Mouse (Mus musculus): ENCODE results near the gene Shc3. TPM values are rescaled to one million over a fixed set of nuclear protein-coding genes. Genes with fewer than 3 reads are reported as not detected.

The Shc3 gene
- polyA plus RNA-seq, 2 experiments from 2014 or later = not detected

- ATAC-seq = no peak
These were observed 1.8 kb downstream of the Shc3 start for GRCm38 (mm10) chr13:51567411-51567851.

DNA sequence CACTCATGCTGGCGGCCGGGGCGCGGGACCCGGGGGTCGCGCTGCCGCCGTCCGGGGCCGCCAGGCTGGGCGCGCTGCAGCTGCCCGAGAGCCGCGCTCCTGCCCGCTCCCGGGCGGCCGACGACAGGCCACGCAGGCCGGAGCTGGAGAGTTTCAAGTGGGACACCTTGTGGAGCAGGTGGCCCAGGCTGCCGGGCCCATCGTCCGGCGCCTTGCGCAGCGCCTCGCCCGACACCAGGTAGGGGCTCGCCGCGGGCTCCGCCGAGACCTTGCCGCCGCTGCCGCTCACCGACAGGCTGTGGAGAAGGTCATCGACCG lies 2.2 kb downstream of the Shc3 start:
- no peak for ATAC-seq

GRCm38 (mm10) chr13:51566371-51567077 lies 2.7 kb downstream of the Shc3 start:
- ATAC-seq = no peak

DNA sequence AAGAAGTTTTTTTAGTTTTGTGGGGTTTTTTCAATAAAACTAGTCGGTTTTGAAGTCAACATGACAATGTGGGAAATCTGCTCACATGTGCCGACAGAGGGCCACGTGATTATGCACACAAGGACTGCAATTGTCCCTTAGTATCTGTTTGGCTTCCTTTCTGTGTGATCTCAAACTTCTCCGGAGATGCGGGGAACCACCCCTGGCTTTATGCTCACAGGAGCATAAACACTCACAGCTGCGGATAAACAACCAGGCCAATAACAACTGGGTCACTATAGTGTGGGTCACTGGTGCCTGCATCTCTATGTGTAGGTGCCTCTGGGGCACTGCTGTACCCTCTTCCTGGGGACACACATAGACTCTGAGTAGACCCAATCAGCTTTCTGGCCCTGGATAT lies 4.5 kb downstream of the Shc3 start:
- no peak for ATAC-seq

DNA sequence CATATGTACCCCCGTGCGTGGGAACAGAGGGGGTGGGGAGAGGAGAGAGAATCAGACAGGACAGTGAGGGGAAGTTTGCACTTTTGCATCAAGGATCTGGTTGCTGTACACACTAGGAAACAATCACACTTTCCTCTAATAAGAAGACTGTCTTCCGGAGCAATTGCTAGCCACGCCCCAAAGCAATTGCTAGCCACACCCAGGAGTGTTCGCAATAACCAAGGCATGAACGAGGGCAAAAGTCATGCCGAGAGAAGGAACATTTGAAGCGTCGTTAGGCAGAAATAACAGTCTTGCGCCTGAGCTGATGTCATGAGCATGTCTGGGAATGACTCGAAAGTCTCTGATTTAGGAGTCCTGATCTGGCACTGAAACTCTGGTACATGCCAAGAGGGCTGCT lies 15.9 kb downstream of the Shc3 start:
- ATAC-seq = no peak

- no peak for ATAC-seq
These were observed 17.0 kb downstream of the Shc3 start for GRCm38 (mm10) chr13:51552233-51552632.

DNA sequence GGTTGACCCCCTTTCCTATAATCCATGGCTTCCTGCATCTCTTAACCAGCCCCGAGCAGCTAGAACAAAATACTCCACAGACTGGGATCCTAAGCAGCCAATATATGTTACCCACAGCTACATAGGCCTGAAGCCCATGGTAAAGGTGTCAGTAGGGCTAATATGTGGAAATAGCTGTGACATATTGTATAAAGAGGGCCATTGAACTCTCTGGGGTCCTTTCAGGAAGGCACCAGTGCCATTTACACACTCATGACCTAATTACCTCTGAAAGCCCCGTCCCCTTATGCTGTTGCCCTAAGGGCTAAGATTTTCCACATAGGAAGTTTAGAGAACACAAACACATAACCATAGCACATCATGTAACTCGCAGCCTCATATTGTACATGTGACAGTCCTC lies 17.4 kb downstream of the Shc3 start:
- ATAC-seq = no peak

DNA sequence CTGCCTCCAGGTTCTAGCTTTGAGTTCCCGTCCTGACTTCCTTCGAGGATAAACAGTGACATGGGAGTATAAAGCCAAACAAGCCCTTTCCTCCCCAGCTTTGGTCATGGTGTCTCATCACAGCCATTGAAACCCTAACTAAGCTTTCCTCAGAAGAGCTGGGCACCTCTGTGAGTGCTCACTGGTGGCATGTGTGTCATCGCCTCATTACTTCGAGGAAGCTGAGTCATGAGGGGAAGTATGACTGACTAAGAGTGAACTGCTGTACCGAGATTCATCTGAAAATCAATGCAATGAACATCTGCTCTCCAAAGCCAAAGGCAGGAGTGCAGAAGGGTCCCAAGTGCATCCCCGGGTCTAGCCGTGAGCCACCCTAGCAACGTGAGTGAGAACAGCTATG lies 29.4 kb downstream of the Shc3 start:
- ATAC-seq = no peak

DNA sequence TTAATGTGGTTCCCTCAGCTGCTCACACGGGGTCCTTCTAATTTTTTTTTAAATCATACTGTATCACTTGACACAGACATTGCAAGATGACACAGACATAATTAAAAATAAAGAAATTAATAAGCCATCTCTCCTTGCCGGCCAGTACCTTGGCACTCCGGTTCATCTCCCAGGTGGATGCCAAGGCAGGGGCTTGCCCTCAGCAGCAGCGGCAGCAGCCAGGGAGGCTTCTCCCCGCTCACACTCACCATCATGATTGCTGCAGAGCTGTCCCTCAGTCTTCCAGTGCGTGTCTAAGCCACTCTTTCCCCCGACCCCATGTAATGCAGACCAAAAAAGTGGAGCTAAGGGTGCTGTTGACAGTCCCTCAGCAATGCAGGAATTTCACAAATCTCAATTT lies 33.9 kb downstream of the Shc3 start:
- ATAC-seq = no peak

DNA sequence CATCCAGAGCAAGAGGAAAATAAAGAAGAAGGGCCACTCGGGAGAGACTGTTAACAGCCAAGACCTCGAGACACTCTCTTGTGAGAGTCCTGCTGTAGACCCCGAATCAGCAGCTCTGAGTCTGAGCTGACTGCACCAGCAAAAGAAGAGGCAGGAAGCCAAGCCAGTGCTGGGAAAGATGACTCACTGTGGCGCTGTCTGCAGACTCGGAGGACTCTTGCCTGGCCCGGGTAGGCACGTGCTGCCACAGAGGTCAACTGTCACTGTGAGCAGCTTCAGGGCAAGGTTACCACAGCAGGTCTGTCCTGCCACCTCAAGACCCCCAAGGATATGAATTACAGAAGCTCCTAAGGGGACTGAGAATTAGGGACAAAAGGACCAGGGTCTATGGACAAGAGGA lies 42.7 kb downstream of the Shc3 start:
- no peak for ATAC-seq

- no peak for ATAC-seq
These were observed 44.9 kb downstream of the Shc3 start for GRCm38 (mm10) chr13:51524316-51524715.

GRCm38 (mm10) chr13:51523311-51523710 lies 45.9 kb downstream of the Shc3 start:
- ATAC-seq = no peak

DNA sequence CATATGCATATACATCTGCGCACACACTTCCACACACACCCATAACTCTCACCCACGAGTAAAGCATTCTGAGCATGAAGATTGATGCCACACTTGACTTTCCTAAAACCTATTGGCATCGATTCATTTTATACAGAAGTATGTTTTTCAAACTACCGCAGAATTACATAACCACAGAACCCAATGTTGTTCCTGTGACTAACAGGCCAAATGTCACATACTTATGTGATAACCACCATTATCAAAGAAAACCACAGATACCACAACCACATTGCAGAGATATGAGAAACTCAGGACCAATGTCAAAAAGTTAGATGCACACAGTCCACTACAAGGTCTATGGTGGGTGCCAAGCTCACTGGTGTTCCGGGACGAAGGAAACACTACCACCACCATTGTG lies 50.3 kb downstream of the Shc3 start:
- ATAC-seq = no peak

DNA sequence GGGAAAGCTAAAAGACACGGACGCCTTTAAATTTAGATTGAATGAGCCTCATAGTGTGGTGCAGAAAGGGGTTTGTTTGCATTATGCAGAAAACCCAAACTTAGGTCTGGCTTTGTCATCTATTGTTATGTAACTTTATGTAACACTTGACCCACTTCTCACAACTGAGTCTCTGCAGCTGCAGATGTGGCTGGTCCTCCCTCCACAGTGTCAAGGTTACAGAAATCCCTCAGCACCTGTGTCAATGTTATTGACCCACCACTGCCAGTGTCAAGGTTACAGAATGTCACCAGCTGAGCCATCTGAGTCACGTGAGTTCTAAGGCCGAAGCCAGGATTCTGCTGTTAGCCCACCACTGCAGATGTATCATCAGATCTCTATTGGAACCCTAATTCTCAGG lies 51.3 kb downstream of the Shc3 start:
- no peak for ATAC-seq

DNA sequence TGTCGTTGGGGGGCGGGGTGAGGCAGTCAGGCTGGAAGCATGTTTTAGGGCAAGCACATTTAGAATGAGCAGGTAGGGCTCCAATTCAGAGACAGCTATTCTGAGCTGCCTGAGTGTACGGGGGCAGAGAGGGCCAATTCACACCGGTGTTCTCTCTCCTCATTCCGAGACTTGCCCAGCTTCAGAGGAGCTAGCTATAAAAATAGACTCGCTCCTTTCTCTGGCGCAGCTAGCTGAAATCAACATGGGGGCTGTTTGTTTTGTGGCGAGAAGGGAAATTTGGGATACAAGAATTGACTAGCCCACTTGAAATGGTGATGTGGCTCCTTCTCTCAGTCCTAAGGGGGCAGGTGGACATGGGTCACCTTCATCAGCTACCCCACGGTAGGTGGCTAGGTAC lies 60.4 kb downstream of the Shc3 start:
- ATAC-seq = no peak

DNA sequence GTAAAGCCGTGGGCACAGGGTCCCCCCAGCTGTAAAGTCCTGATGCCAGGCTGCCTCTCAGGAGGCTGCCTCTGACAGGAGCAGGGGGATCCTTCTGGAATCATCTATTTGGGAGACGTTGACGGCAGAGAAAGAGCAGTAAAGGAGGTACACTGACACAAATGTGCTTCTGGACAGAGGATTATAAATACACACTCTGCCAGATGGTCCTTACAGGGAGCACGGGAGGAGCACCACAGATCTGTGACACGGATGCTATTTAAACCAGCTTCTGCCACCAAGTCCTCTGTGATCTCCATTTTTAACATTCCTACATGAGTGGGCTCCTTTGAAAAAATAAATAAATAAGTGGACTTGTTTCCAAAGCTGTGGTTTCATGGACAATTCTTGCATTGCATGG lies 63.5 kb downstream of the Shc3 start:
- ATAC-seq = no peak

DNA sequence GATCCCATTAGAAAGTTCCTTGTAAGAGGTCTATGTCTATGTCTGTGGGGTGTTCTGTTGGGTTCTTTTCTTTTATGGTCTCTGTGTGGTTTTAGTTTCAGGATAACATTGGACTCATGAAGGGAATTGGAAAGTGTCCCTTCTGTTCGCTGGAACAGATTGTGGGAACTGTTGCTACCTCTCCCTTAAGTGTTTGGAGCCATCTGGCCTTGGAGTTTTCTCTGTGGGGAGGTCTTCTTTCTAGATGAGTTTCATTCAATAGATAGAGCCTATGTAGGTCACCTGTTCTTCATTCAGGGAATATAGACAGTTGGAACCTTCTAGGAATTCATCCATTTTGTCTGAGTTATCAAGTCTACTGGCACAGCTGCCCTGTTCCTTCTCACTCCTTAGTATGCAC lies 69.5 kb downstream of the Shc3 start:
- no peak for ATAC-seq

DNA sequence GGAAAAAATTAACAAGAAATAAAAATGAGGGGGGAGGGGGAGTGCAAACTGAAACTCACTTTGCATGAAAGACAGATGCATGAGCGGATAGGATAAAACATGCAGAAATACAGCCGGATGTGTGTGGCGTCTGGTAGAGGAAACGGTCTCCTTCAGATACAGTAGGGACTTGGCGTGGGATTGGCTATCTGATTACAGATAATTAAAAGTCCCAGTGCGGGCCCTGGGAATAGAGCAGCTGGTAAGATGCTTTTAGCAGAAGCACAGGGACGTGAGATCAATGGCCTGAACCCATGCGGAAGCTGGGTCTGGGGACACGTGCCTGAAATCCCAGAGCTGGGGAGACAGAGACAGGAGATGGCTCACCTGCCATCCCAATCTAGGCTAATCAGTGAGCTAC lies 75.5 kb downstream of the Shc3 start:
- no peak for ATAC-seq

DNA sequence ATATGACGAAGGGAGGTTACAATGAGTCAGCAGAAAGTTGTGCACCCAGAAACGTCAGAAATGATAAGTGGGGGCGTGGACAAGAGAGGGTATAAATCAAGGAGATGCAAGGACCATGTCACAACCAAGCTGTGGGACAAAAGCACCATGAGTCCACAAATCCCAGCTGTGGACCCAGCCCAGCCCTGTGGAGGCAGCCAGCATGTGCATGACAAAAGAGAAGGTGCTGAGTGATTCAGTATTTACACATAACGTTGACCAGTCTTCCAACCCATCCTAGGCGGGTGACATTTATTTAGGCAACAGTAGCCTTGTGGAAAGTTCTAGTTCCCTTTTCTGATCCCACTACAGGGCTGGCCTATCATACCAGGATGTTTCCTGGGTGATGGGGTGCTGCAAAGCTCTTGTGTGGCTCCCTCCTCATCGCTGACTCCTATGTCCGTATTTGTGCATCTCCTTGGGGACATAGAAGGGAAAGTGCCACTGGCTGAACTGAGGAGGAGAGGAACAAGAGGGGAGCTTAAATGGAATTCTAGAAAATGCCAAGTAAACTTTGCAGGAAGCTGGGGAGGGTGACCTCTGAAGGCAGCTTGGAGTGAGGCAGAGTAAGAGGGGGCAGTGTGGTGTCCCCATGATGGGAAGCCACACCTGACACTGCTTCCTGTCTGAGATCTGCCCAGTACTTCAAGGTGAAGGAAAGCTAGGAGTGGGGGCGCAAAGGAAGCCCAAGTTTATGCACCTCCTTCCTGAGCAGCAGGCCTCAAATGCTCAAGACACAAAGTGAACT lies 77.4 kb downstream of the Shc3 start:
- ATAC-seq = no peak

- no peak for ATAC-seq
These were observed 79.0 kb downstream of the Shc3 start for GRCm38 (mm10) chr13:51490195-51490594.

- ATAC-seq = no peak
These were observed 80.3 kb downstream of the Shc3 start for GRCm38 (mm10) chr13:51488945-51489344.

- ATAC-seq = no peak
These were observed 83.9 kb downstream of the Shc3 start for GRCm38 (mm10) chr13:51485291-51485690.

GRCm38 (mm10) chr13:51482786-51483185 lies 86.4 kb downstream of the Shc3 start:
- no peak for ATAC-seq

DNA sequence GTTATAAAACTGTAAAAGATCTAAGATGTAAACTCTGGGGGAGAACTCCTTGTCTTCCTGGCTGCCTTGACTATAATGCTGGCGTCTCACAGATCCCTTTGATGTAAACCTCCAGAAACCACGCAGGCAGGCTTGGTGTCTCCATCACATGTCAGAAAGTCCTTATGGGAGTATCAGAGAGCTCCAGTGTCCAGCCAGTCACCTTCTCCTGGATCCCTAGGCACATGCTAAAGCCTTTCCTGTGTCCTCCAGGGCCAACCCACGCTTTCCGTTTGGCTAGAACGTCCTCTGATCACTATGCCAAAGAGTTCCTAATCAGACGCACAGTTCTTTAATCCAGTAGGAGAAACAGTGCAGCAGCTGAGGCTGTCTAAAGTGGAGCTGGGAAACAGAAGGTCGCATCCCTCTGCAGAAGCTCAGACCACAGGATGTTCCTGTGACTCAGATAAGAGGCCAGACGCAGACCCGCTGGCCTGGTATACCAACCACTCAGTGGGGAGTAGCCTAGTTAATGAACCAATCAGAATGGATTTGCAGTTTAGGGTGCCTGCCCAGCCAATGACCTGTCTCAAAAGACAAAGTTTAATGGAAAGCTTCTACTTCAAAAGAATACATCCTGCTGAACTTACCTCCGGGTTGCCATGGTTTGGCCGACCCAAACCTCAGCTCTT lies 88.7 kb downstream of the Shc3 start:
- no peak for ATAC-seq
